ENCODE assay signal across 16 mouse cellular contexts in the genomic region with DNA sequence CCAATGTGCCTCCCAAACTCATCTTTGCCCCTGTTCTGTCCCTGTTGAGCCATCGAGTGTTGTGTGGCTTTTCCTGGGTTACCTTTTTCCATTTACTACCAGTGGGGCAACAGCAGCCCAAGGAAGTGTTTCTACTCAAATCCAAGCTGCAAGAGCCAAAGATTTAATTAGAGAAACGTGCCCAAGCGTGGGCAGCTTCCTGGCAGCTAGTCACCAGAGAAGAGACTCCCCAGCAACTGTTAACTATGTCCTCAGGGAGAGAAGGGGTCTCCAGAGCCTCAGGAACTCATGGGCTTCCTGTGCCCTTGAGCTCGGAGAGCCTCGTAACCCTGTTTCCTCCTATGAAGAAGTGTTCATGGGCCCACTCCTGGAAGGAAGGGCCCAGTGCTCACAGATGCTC.
"Had no signal": no experiment of that assay in that cellular context is flagged by ENCODE, and none has a peak within 500 bp of the region (broad histone marks: within the 10 kb centered on the region; RNA-seq: fewer than 3 reads in every experiment).

No protein-coding gene starts in this region.

- H3K4me1 ChIP-seq: neural tube, embryonic 12.5 days; neural tube, embryonic 13.5 days; neural tube, embryonic 15.5 days; stomach, embryonic 15.5 days had no signal

- H3K27ac ChIP-seq: neural tube, embryonic 12.5 days; neural tube, embryonic 13.5 days; neural tube, embryonic 15.5 days; stomach, embryonic 15.5 days; stomach, postnatal 0 days had no signal

- H3K27me3 ChIP-seq: neural tube, embryonic 12.5 days; neural tube, embryonic 13.5 days; neural tube, embryonic 15.5 days; stomach, embryonic 15.5 days had no signal

- H3K36me3 ChIP-seq: neural tube, embryonic 12.5 days; neural tube, embryonic 13.5 days; neural tube, embryonic 15.5 days; stomach, embryonic 15.5 days had no signal

- H3K4me3 ChIP-seq: neural tube, embryonic 12.5 days; neural tube, embryonic 13.5 days; neural tube, embryonic 15.5 days; stomach, embryonic 15.5 days had no signal

- DNase-seq: right cerebral cortex, adult 18-20 months; right cerebral cortex, postnatal 14 days; right cerebral cortex, postnatal 25 days; right cerebral cortex, postnatal 4 days; spleen, adult 18-20 months; thymus, adult 18-20 months; thymus, adult 2 months; thymus, postnatal 14 days; thymus, postnatal 25 days; thymus, postnatal 36 days; thymus, postnatal 4 days had no signal
